Mouse (Mus musculus): ENCODE results near the gene Hmx1. TPM values are rescaled to one million over a fixed set of nuclear protein-coding genes. Genes with fewer than 3 reads are reported as not detected.

Gene Hmx1
- not detected for total RNA-seq (2023)

GRCm38 (mm10) chr5:35388491-35389111 lies at the start of gene Hmx1:
TSS of gene Hmx1 (plus strand) at chr5:35389108.

Other genes with a start within 250 kb of the Hmx1 start
- not detected for gene Adra2c, start 110.8 kb upstream of the Hmx1 start, total RNA-seq (2023)
- gene Cpz, start 136.6 kb downstream of the Hmx1 start, total RNA-seq (2023) = not detected
- gene Trmt44, start 186.0 kb downstream of the Hmx1 start, total RNA-seq (2023) = 8.4 TPM
- 59.1 TPM for gene Acox3, start 193.9 kb downstream of the Hmx1 start, total RNA-seq (2023)

Data from CD8-positive naive resting alpha-beta T cell, adult 57 days (primary cell).